Mouse (Mus musculus) brain, adult 2 months (tissue): ENCODE measurements around the gene Kbtbd7.
A peak's percentile ranks its signal among the peaks of the same experiment; 100 is the strongest.
"Not testable (repeated sequence)": the region's sequence is repeated elsewhere in the genome, so short reads cannot be mapped to it uniquely, and the experiment has no call there.

Source experiments
- DNase-seq: peaks from one replicate; pipeline ENCODE4 v3.0.0; 2011; ENCODE audit warnings: low read depth, low spot score

Kbtbd7 gene

GRCm38 (mm10) chr14:79451681-79452590, 25.6 kb downstream of the Kbtbd7 start, which contains the start of gene Kbtbd6:
Gene Kbtbd6, plus strand, starts transcription at chr14:79451835.
- peak; percentile 95 for DNase-seq

GRCm38 (mm10) chr14:79452591-79452934, 26.3 kb downstream of the Kbtbd7 start:
- not testable (repeated sequence) for DNase-seq

- DNase-seq: no peak
Measured at GRCm38 (mm10) chr14:79460401-79460800, 34.1 kb downstream of the Kbtbd7 start.

GRCm38 (mm10) chr14:79460988-79461387, 34.7 kb downstream of the Kbtbd7 start:
- no peak for DNase-seq

GRCm38 (mm10) chr14:79465623-79466022, 39.3 kb downstream of the Kbtbd7 start:
- DNase-seq: no peak

GRCm38 (mm10) chr14:79467621-79468020, 41.3 kb downstream of the Kbtbd7 start:
- peak; percentile 83 for DNase-seq

GRCm38 (mm10) chr14:79473384-79473783, 47.1 kb downstream of the Kbtbd7 start:
- no peak for DNase-seq
